Mouse (Mus musculus) Patski (cell line): ENCODE results near the gene Dscaml1. TPM values are rescaled to one million over a fixed set of nuclear protein-coding genes. Genes with fewer than 3 reads are reported as not detected.
A peak's percentile ranks its signal among the peaks of the same experiment; 100 is the strongest.

Experiments used
- ATAC-seq: fragments of 100-300 bp; one replicate; pipeline ENCODE4 v1.8.0; 2021
- CTCF ChIA-PET: fragments of 350-600 bp; sonication (Branson Sonifier 250); formaldehyde crosslinking; loops from one replicate; lab custom pipeline; 2022; ENCODE audit warnings: inconsistent platforms; lab: Charles Lee
- POLR2A ChIA-PET: fragments of 350-600 bp; sonication (Branson Sonifier 250); formaldehyde crosslinking; loops from one replicate; lab custom pipeline; 2022; ENCODE audit warnings: antibody characterized with exemption, inconsistent platforms; lab: Charles Lee
- DNase-seq: peaks from one replicate; pipeline ENCODE4 v3.0.0-alpha.2; 2011; ENCODE audit warnings: low read depth, low spot score
- H3K27me3 ChIP-seq: fragments of 371-371 bp; one replicate; pipeline ENCODE4 v1.5.1; 2021
- CTCF ChIP-seq: fragments of 100-300 bp; IDR thresholded peaks from one replicate; pipeline ENCODE4 v1.5.1; 2021
- in situ Hi-C: fragments of 300-500 bp; cut with MboI; formaldehyde crosslinking; loops from 3 replicates; pipeline ENCODE4 v1.11.1; 2018; ENCODE audit warnings: low pct_unique_long_range_greater_than_20kb, mixed read lengths
- polyA plus RNA-seq: library from polyadenylated mRNA; unstranded; gene quantifications from one replicate; pipeline ENCODE4 v1.2.3, GENCODE M21; 2021

Dscaml1 gene
- polyA plus RNA-seq, 1 experiment from 2014 or later, result 0.01 TPM

GRCm38 (mm10) chr9:45411111-45411510 lies 15.3 kb upstream of the Dscaml1 start:
- no peak for DNase-seq
- in situ Hi-C loops, result loop anchor here (10.0 kb wide), 1 partner anchor 174 kb away; no protein-coding TSS in a partner anchor
- ATAC-seq, result no peak
- TF ChIP-seq CTCF, result no peak
- ChIA-PET CTCF (interaction anchor here (1.3 to 1.7 kb wide), 3 partner anchors 16 to 343 kb away, joined by 4 to 6 read pairs (median 4); no protein-coding TSS in a partner anchor), POLR2A (no interaction called here)
- no peaks in the 10 kb centered on the region for H3K27me3 ChIP-seq

- POLR2A ChIA-PET, result no interaction called here
- no peaks in the 10 kb centered on the region for H3K27me3 ChIP-seq
- DNase-seq, result no peak
- CTCF ChIA-PET, result interaction anchor here (0.8 to 1.8 kb wide), 6 partner anchors 10 to 343 kb away, joined by 3 to 6 read pairs (median 4); no protein-coding TSS in a partner anchor
- no peak for ATAC-seq
- in situ Hi-C loops, result loop anchor here (10.0 kb wide), 1 partner anchor 173 kb away; no protein-coding TSS in a partner anchor
- TF ChIP-seq CTCF, result peak; percentile 59
Observed at GRCm38 (mm10) chr9:45411803-45412202, 14.6 kb upstream of the Dscaml1 start.

- ChIA-PET POLR2A (no interaction called here), CTCF (interaction anchor here (0.8 to 1.8 kb wide), 7 partner anchors 9 to 342 kb away, joined by 3 to 6 read pairs (median 4); no protein-coding TSS in a partner anchor)
- H3K27me3 ChIP-seq, result no peaks in the 10 kb centered on the region
- ATAC-seq (no peak), DNase-seq (no peak)
- TF ChIP-seq CTCF, result peak; percentile 72
- in situ Hi-C loops, result loop anchor here (10.0 kb wide), 1 partner anchor 173 kb away; no protein-coding TSS in a partner anchor
Observed at GRCm38 (mm10) chr9:45412287-45412686, 14.1 kb upstream of the Dscaml1 start.

GRCm38 (mm10) chr9:45412700-45413477 lies 13.5 kb upstream of the Dscaml1 start:
- in situ Hi-C loops, result loop anchor here (10.0 kb wide), 1 partner anchor 172 kb away; no protein-coding TSS in a partner anchor
- ChIA-PET CTCF (interaction anchor here (0.8 to 1.8 kb wide), 7 partner anchors 10 to 342 kb away, joined by 3 to 6 read pairs (median 4); no protein-coding TSS in a partner anchor), POLR2A (no interaction called here)
- TF ChIP-seq CTCF, result no peak
- ATAC-seq (no peak), DNase-seq (no peak)
- no peaks in the 10 kb centered on the region for H3K27me3 ChIP-seq

- CTCF ChIA-PET, result interaction anchor here (0.8 to 1.8 kb wide), 3 partner anchors 11 to 25 kb away, joined by 3 to 6 read pairs (median 3); no protein-coding TSS in a partner anchor
Observed at GRCm38 (mm10) chr9:45413478-45414140, 12.8 kb upstream of the Dscaml1 start.

GRCm38 (mm10) chr9:45415912-45416311 lies 10.5 kb upstream of the Dscaml1 start:
- POLR2A ChIA-PET, result no interaction called here
- CTCF ChIA-PET, result no interaction called here
- DNase-seq (no peak), ATAC-seq (no peak)
- in situ Hi-C loops, result loop anchor here (5.0 to 10.0 kb wide), 2 partner anchors 169 to 346 kb away; no protein-coding TSS in a partner anchor
- TF ChIP-seq CTCF, result peak; percentile 78
- H3K27me3 ChIP-seq, result no peaks in the 10 kb centered on the region

More at GRCm38 (mm10) chr9:45413478-45414140, 12.8 kb upstream of the Dscaml1 start:
- ATAC-seq (no peak), DNase-seq (no peak)
- in situ Hi-C loops, result loop anchor here (10.0 kb wide), 1 partner anchor 171 kb away; no protein-coding TSS in a partner anchor
- POLR2A ChIA-PET, result no interaction called here
- TF ChIP-seq CTCF, result peak; percentile 64
- H3K27me3 ChIP-seq, result no peaks in the 10 kb centered on the region

- ChIA-PET CTCF (interaction anchor here (1.3 kb wide), 1 partner anchor 221 kb away, joined by 3 read pairs; no protein-coding TSS in a partner anchor), POLR2A (no interaction called here)
- in situ Hi-C loops, result loop anchor here (5.0 to 10.0 kb wide), 2 partner anchors 168 to 345 kb away; no protein-coding TSS in a partner anchor
- TF ChIP-seq CTCF, result peak; percentile 69
- DNase-seq, result no peak
- no peaks in the 10 kb centered on the region for H3K27me3 ChIP-seq
- ATAC-seq, result peak; percentile 71
Observed at GRCm38 (mm10) chr9:45417245-45417644, 9.2 kb upstream of the Dscaml1 start.

GRCm38 (mm10) chr9:45418252-45418651 lies 8.2 kb upstream of the Dscaml1 start:
- in situ Hi-C loops, result loop anchor here (5.0 to 10.0 kb wide), 2 partner anchors 167 to 344 kb away; no protein-coding TSS in a partner anchor
- no peaks in the 10 kb centered on the region for H3K27me3 ChIP-seq
- TF ChIP-seq CTCF, result no peak
- ATAC-seq (no peak), DNase-seq (no peak)
- ChIA-PET CTCF (no interaction called here), POLR2A (no interaction called here)

- DNase-seq, result no peak
- no peak for TF ChIP-seq CTCF
- ATAC-seq, result no peak
- ChIA-PET POLR2A (no interaction called here), CTCF (no interaction called here)
- H3K27me3 ChIP-seq, result peaks cover 6% of the 10 kb centered on the region
- in situ Hi-C loops, result no loop called here
Observed at GRCm38 (mm10) chr9:45421209-45421608, 5.2 kb upstream of the Dscaml1 start.

GRCm38 (mm10) chr9:45422761-45423298 lies 3.6 kb upstream of the Dscaml1 start:
- in situ Hi-C loops, result no loop called here
- peaks cover 12% of the 10 kb centered on the region for H3K27me3 ChIP-seq
- ChIA-PET POLR2A (no interaction called here), CTCF (no interaction called here)
- DNase-seq, result no peak
- TF ChIP-seq CTCF, result no peak
- no peak for ATAC-seq
